Mouse (Mus musculus): ENCODE results near the gene Tlr13.

DNA sequence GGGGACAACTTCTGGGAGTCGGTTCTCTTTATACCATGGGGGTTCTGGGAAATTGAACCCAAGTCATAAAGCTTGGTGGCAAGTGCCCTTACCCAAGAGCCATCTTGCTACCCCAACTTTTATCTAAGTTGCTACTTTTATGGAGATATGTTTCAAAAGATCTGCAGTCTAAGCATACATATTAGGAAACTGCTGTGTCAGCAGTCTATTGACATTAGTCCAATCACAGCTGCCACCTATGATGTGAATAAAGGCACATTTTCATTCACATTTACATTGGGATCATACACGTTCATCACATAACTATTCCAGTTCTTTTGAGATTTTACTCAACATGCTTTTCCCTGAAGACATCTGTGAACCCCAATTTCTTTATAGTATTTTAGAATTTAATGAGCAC is 66.1 kb downstream of the Tlr13 start:
- no peak for TF ChIP-seq CTCF (IDR thresholded peaks at IDR 0.05; ENCODE audit: control insufficient read depth, insufficient read depth, insufficient replicate concordance, low read depth, low read length)
- no peak for TF ChIP-seq POLR2A (IDR thresholded peaks at IDR 0.05; ENCODE audit: control insufficient read depth, low read depth, low read length)
